Mouse (Mus musculus): Measurements from ENCODE around the gene Mr1.

Mr1 gene

DNA sequence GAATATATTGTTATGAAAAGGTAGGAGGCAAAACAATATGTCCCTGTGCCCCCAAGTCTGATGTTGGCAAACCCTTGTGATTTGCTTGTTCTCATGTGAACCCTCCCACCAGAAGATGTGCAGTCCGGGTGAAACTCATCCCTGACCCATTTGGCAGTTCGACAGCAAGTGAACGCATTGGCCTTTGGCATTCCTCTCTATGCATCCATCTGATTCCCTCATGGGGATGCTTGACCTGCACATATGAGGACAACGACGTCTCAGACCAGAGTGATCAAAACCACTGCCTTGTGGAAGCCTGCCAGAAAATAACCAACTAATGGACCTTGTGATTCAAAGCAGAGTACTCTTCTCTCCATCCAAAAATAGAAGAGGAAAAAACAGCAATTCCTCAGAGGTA, 19.9 kb downstream of the Mr1 start:
- DNase-seq, result no peak

DNA sequence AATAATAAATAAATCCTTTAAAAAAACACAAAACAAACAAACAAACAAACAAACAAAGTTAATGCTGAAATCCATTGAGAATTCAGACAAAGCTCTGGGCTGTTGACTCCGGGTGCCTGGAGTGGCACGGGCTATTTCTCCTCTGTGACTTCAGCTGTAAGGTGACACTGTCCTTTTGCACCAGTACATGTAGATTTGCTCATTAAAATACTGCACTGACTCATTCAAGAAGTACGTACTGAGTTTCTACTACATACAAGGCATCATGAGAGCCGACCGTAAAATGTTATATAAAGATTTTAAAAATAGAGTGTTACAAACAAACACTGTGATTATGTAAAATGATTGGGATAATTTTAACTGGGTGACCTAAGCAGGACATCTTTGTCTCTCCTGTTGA, 22.2 kb downstream of the Mr1 start:
- DNase-seq, result no peak

DNA sequence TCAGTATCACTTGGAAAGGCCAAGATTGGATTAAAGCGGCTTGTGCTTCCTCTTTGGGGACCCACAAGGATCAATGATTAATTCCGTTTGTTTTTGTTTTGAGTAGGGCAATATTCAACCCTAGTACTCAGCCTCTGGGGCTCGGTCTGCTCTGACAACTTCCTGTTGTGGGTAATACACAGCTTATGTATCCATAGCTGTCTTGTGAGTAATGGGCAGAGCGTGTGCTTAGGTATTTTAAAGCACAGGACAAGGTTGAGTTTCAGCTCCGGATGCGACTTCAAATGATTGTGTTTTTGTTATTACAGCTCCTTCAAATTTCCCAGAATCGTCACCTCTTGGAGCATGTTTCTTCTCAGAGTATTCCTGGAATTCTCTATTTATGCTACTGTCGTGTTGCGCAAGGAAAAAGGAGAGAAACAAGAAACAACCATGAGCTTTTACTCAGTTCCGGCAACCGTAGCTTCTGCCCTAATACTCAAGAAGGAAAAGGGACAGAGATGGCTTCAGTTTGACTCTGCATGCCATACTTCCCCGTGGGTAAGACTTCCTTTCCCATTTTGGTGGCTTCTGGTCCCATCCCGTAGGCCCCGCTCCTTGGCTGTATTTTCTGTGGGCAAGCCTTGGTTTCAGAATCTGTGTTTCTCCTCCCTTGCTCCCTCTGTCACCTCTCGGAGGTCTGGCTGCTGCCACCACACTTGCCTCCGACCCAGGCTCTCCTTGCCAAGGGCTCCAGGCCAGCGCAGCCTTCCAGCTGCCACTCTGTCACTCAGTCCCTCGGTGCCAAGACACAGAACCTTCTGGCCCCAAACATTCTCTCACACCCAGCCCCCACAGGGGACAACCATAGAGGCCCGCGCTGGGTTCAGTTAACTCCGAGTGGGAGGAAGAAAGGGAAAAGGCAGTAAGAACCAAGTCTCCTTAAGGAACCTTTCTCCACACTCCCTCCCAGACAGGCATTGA, 24.4 kb downstream of the Mr1 start:
- DNase-seq, result peak; percentile 20

DNA sequence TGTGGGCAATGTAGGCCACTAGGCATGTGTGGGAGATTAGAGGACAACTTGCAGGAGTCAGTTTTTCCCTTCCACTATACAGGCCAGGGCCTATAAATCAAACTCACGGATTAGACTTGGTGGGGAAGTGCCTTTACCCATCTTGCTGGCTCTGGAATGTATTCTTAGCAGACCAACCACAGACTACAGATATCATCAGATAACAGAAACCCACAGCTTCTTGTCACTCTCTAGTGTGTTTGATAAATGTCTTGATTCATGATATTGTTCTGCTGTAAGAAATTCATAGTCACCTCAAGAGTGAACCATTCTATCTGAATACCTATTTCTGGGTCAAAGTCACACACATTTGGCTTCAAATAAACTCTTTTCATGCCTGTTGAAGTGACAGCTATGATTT, 26.9 kb downstream of the Mr1 start:
- DNase-seq, result no peak

DNA sequence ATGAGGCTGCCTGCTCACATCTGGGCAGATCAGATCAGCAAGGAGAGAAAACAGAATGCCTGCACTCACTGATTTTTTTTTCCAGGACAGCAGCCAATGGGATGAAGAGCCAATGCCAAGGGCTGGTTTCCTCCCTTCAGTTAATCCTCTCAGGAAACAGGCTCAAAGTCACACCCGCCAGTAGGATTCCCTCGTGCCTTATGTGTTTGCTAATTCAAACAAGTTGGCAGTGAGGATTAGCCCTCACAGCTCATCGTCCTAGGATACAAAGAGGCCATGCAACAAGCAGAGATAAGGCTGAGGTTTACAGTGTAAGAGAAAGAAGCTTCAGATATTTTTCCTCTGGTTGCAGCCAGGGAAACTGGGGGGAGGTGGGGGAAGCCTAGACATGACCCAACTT, 32.7 kb downstream of the Mr1 start:
- no peak for DNase-seq

DNA sequence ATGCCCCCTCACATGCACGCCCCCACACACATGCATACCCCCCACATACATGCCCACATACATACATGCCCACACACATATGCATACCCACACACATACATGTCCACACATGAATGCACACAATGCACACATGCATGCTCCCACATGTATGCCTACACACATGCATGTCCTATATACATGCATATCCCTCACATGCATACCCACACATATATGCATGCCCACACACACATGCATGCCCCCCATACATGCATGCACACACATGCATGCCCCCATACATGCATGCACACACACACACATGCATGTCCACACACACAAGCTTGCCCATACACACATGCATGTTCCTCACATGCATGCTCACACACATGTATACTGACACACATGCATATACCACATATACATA, 33.7 kb downstream of the Mr1 start:
- DNase-seq, result no peak

DNA sequence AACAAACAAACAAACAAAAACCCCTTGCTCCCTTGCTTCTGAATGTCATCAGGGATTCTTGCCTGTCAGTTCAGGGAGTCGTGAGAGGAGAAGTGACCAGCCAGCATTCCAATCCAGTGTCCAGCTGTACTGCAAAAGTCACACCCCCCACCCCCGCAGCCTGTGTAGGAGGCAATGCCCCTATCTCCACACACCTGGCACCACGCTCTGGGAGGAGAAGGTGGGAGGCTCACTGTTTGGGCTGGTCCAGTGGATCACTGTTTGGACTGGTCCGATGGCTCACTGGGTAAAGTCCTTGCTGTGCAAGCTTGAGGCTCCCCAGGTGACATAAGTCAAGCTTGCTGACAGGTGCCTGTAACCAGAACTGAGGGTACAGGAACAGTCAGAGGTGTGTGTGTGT, 34.5 kb downstream of the Mr1 start:
- no peak for DNase-seq

DNA sequence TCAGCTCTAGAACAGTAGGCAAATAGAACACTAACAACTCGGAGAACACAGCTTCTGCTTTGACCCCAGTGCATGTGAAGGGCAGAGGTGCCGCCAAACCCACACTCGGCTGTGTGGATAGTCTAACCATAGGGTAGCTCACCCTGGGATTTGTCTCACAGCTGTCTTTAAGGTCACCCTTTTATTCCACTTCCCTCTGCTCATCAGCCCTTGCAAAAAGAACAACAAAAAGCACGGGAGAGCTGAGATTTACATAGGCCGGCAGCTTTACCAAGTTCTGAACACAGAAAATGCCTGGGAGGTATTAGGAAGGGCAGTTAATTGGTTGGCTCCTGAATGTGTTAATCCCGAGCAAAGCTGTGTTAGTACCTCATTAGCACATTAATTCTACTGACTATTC, 35.1 kb downstream of the Mr1 start:
- no peak for DNase-seq

DNA sequence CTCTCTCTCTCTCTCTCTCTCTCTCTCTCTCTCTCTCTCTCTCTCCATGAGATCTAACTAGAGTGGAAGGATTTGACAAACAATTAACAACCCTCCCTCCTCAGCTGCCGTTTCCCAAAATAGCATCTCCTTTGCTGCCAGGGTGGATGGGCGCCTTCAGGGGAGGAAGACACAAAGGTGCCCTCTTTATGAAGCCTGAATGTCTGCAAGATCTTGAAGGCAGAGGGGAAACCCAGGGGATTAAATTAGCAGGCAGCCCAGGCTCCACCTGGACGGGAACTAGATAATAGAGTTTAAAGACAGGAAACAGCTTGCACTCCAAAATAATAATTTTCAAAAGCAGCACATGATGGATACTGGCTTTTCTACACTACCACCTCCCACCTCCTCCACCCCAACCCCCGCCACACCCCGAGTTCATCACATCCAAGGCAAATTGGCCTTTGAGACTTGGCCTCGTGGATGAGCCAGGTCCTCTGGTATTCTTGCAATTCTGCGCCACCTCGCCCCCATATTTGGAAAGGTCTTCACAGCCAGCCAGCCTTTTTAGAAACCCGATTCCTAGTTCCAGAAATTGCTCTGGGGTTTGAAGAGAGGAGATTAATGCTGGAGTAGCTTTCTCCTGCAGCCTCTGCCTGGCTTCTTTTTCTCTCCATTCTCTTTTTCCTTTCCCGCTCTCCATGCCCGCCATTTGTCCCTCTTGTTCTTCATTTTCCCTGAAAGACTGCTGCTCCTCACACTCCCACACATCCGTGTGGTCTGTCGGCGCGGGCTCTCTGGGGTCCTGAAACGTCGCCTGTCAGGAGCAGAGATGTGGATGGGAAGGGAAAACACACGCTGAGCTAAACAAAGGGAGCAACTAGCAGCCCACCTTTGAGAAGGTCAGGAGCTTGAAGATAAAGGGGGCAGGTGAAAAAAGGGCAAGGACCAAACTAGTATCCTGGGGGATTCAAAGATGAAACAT, 36.9 kb downstream of the Mr1 start:
- DNase-seq, result no peak

DNA sequence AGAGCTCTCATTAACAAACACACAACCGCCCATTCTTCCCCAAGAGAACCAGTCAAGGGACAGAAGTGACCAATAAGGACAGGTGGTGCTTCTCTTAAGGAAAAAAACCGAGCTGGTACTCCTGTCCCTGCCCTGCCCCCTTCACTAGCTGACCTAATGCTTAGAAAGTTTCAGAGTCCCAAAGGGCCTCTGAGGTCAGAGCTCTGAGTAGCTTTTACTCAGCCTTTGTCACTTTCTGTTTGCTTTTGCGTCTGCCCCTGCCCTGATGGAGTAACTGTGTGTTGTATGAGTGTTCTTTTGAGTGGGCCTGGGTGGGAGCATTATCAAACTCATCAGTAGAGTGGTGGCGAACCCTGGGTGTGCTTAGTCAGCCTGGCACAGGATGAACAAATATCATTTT, 38.2 kb downstream of the Mr1 start:
- no peak for DNase-seq

DNA sequence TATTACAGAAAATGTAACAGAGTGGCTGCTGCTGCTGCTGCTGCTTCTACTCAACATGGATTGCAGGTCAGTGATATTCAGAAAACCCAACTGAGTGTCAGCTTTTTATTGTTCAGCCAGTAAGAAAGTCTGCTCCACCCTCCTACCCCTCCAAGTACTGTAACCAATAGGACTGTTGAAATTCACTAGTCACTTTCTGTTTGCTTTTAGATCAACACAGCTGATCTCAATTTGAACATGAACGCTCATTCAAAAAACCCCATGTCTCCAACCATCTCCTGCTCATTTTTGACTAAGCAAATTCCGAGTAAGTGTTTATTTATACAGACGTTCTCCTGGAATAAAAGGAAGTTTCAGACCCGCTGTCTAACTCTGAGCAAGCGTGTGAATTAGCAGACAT, 38.8 kb downstream of the Mr1 start:
- no peak for DNase-seq

DNA sequence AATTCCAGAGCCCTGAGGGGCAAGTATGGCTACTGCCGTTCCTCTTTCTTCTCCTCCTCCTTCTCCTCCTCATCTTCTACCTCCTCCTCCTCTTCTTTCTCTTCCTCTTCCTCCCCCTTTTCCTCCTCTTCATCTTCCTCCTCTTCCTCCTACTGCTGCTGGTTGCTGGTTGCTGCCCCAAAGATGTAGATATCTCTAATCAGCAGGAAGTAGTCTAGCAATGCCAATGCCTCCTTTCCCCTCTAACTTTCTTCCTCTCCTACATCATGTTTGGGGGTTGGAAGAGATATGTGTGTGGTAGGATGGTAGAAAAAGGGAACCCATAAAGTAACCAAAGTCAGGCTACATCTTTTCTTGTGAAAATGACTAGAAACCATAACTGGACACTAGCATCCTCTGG, 40.3 kb downstream of the Mr1 start:
- DNase-seq, result no peak

DNA sequence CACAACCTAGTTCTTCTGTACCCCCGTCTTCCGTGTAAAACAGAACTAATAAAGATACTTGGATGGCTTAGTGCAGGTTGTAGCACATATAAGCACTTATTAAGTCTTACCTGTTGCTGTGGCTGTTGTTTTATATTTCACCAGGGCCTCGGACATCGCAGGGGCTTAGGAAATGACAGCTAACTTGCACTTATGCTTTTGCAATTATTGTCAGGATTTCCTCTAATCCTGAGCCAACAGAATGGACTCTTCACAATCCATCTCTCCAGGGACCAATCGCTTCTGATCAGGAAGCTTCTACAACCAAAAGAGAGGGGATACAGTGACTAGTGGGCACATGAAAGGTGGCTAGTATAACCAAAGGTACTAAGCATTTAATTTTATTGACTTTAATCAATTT, 42.6 kb downstream of the Mr1 start:
- DNase-seq, result no peak

DNA sequence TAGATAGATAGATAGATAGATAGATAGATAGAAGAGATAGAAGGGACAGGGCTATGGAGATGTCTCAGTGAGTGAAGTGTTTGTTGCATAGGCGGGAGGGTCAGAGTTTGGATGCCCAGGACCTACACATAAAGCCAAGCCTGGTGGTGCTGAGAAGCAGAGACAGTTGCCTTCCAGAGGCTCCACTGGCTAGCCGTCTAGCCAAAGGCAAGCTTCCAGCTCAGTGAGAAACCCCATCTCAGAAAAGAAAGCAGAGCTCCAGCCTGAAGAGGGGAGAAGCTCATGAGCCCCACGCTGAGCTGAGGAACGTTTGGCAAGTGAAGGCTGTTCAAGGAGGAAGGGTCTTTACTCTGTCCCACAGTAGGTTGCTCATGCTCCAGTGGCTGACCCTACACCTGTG, 44.0 kb downstream of the Mr1 start:
- DNase-seq, result no peak

DNA sequence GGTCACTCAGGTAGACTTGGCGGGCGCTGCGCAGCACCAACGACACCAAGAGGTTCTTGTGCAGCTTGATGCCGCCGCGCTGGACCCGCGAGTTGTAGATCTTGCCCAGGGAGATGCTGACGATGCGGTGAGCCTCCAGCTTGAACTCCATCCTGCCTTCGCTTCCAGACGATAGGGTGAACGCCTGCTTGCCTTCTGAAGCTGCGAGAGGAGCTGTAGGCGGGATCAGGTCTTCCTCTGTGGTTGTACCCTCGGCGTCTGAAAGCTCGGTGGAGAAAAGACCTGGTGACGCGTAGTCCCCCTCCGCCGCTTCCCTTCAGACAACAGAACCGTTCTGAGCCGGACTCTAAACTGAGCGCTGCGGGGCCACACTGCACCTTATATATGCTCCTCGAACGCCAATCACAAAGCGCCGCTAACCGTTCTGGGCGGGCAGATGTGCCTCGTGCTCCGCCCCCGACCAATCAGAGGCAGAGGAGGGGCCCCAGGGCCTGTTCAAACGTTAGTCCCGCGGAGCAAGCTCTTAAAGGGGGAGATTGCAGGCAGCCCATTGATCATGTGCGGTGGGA, 47.2 kb downstream of the Mr1 start, which contains the start of gene Ier5:
TSS of gene Ier5 (minus strand) at position 357 of the 569 bp plus-strand sequence.
- peak; percentile 92 for DNase-seq

DNA sequence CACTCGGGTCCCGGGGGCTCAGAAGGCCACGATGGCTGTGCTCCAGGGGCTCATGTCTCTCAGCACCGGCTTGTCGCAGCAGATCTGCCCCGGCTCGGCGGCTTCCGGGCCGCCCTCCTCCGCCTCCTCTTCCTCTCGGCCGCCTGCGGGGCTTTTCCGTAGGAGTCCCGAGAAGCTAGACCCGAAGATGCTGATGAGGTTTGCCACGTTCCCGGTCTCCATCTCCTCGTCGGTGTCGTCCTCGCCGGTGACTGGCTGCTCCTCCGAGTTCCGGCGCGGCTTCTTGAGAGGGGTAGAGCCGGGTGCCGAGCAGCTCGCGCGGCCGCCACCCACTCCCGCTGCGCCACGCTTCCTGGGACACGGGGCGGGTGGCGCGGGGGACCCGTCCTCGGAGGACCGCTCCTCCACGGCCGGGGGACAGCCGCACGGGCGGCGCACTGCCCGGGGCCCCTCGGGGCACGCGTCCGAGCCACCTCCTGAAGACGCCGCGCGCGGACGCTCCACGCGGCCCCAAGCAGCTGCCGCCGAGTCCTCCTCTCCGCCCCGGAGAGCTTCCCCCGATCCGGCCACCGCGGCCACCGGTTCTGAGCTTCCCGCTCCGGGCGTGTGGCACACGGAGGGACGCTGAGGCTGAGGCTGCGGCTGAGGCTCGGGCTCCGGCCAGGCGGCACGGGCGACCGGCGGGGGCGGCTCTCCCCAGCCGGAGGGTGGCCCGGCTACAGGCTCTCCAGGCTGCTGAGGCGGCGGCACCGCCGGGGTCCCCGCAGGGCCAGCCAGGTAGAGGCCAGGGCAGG, 47.9 kb downstream of the Mr1 start:
- DNase-seq, result peak; percentile 67

DNA sequence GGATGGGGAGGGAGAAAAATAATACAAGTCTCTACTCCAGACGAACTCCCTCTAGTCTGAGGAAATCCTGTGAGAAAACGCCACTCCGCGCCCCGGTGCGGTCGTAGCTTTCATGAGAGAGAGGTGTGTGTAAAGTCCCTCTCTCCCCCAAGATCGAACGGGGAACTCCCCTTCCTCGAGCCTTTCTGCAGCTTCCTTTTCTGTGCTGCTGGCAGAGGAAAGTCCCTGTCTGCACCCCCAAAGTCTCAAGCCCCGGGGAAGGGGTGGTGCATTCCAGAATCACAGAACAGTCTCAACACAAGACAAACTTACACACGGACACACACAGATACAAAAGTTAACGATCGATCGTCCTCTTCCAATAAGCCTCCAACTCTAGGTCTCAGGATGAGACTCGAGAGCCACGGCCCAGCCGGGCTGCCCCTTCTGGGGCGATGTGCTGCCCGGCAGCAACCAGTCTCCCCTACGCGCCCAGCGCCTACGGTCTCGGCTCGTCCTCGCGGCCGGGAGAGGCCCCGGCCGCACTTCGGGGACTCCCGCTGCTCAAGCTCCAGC, 48.6 kb downstream of the Mr1 start:
- DNase-seq, result peak; percentile 35

DNA sequence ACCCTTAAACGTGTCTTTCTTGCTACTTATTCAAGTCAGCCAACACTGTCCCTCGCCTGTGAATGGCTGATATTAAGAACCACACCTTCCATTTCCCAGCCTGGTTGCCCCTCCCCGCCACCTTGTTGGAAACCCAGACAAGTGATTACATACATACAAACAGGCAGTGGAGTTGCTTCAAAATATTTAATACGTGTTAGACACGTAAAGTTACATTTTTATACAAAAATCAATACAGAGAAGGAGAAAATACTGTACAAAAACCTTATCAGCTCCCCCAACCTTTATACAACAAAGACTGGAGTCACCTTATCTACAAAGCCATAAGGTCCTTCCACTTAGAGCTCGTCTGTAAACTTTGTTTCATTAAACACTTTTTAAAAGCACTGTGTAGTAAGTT, 49.3 kb downstream of the Mr1 start:
- no peak for DNase-seq

DNA sequence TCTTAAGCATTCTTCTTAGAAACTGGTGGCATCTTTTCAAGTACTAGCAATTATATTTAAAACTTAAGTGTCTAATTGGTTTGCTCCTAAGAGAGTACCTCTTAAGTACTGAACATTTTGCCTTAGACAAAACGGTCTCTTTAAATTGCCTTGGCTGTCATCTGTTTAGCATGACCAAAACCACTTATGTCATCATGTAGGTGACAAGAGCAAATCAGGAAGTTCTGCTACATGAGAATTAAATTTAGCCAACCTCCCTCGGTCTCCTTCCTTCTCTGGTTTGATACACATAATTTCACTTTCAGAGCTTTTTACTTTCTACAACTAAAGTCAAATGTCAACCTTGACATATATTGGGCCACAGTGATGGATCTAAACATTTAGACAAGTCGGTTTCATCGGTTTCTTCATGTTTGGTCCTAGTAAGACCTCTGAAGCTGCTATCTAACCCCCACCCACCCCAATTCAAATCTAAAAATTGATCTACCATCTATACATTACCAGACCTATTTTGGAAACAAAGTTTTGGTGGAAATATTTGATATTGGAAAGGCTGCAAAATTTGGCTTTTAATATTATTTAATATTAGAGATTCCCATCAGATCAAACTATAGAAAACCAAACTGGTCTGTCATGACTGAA, 49.9 kb downstream of the Mr1 start:
- DNase-seq, result no peak

DNA sequence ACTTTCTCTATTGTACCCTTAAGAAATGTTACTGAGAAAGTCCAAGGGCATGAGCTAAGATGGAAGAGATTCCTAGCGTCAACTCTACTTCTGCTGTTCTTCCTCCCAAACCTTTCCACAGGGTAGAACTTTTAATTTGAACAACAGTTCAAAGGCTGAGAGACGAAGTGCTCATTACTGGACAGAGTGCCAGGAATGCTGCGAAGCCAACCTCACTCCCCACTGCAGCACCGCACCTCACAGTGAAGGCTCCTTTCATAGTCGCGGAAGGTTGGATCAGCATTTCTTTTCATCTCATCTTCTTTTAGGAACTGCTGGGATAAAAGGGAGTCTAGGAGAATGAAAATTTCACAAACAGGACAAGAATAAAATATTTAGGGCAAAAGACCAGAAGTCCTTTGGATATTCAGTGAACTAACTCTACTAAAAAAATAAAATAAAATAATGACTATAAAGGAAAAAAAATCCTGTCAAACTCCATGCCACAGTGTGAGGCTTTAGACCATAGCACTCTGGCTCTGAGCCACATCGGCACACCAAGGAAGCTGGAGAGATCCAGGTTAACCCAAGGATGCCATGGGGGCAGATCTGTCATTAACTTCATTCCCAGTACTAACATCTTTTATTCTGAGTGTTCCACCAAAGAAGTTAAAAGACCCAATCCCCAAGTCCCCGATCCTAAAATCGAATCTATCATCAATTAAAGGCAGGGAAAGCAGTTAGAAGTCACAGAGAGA, 52.5 kb downstream of the Mr1 start:
- DNase-seq, result no peak

All from right cerebral cortex, postnatal 14 days (tissue).